Mouse (Mus musculus) testis, adult 2 months (tissue): ENCODE measurements around the gene Alpk1. TPM values are rescaled to one million over a fixed set of nuclear protein-coding genes. Genes with fewer than 3 reads are reported as not detected.

Experiments used
- H3K27ac ChIP-seq: fragments of 200-500 bp; 2 replicates; pipeline ENCODE4 v1.5.1; 2012; ENCODE audit warnings: low read depth, low read length; ENCODE audit not compliant: control insufficient read depth, insufficient read depth
- H3K27me3 ChIP-seq: fragments of 200-500 bp; 2 replicates; pipeline ENCODE4 v1.6.1; 2012; ENCODE audit warnings: mild to moderate bottlenecking, low read length, moderate library complexity; ENCODE audit not compliant: control insufficient read depth, insufficient read depth
- H3K36me3 ChIP-seq: fragments of 200-500 bp; 2 replicates; pipeline ENCODE4 v1.6.1; 2012; ENCODE audit warnings: mild to moderate bottlenecking, low read length; ENCODE audit not compliant: control insufficient read depth, insufficient read depth
- H3K4me1 ChIP-seq: fragments of 200-500 bp; 2 replicates; pipeline ENCODE4 v1.6.1; 2012; ENCODE audit warnings: low read length; ENCODE audit not compliant: control insufficient read depth, insufficient read depth
- H3K4me3 ChIP-seq: fragments of 200-500 bp; 2 replicates; pipeline ENCODE4 v1.5.1; 2012; ENCODE audit warnings: low read depth, mild to moderate bottlenecking, low read length, moderate library complexity, mixed read lengths; ENCODE audit not compliant: control insufficient read depth
- CTCF ChIP-seq: fragments of 200-500 bp; IDR thresholded peaks from 2 replicates; pipeline ENCODE4 v1.5.1; 2012; ENCODE audit warnings: low read depth, mild to moderate bottlenecking, inconsistent platforms, low read length, moderate library complexity; ENCODE audit not compliant: control insufficient read depth, insufficient read depth, insufficient replicate concordance
- POLR2A ChIP-seq: fragments of 200-500 bp; IDR thresholded peaks from 2 replicates; pipeline ENCODE4 v1.6.1; 2012; ENCODE audit warnings: low read depth, mild to moderate bottlenecking, inconsistent platforms, low read length, moderate library complexity; ENCODE audit not compliant: control insufficient read depth
- polyA plus RNA-seq: library from polyadenylated mRNA; depleted of rRNA; stranded (reverse); fragments of >200 nt; gene quantifications from 2 replicates; pipeline ENCODE4 v1.2.3, GENCODE M21; 2012; rRNA removed

The Alpk1 gene
- 3.0 and 3.2 TPM in 2 replicates for polyA plus RNA-seq

GRCm38 (mm10) chr3:127780021-127780644, at the start of gene Alpk1:
Alpk1 (minus strand) TSS chr3:127780527.
- H3K27ac ChIP-seq: peak within 1 kb of the TSS; percentile 19; the same call in 1 of the 2 replicates
- H3K4me1 ChIP-seq: no peaks in the 10 kb centered on the region; the same call in 1 of the 2 replicates
- no peaks in the 10 kb centered on the region for H3K36me3 ChIP-seq
- H3K27me3 ChIP-seq: no peaks in the 10 kb centered on the region
- peak within 1 kb of the TSS; percentile 70 for H3K4me3 ChIP-seq
- TF ChIP-seq CTCF (peak; percentile 49; the same call in 1 of the 2 replicates), POLR2A (no peak)

- TF ChIP-seq CTCF (no peak), POLR2A (no peak)
- H3K27ac ChIP-seq: no peak overlapping the region
Measured at GRCm38 (mm10) chr3:127827123-127827522, 46.8 kb upstream of the Alpk1 start.

GRCm38 (mm10) chr3:127826503-127826902, 46.2 kb upstream of the Alpk1 start:
- H3K4me3 ChIP-seq: no peak overlapping the region
- no peaks in the 10 kb centered on the region for H3K4me1 ChIP-seq
- TF ChIP-seq POLR2A: no peak
- TF ChIP-seq CTCF: no peak
- H3K27me3 ChIP-seq: no peaks in the 10 kb centered on the region
- no peaks in the 10 kb centered on the region for H3K36me3 ChIP-seq
- no peak overlapping the region for H3K27ac ChIP-seq

More at GRCm38 (mm10) chr3:127827123-127827522, 46.8 kb upstream of the Alpk1 start:
- Histone ChIP-seq H3K4me3 (no peak overlapping the region), H3K36me3 (no peaks in the 10 kb centered on the region), H3K4me1 (no peaks in the 10 kb centered on the region), H3K27me3 (no peaks in the 10 kb centered on the region)

- no peak overlapping the region for H3K4me3 ChIP-seq
- TF ChIP-seq POLR2A (no peak), CTCF (no peak)
- H3K4me1 ChIP-seq: no peaks in the 10 kb centered on the region
- no peaks in the 10 kb centered on the region for H3K36me3 ChIP-seq
- no peak overlapping the region for H3K27ac ChIP-seq
- no peaks in the 10 kb centered on the region for H3K27me3 ChIP-seq
Measured at GRCm38 (mm10) chr3:127823886-127824863, 43.8 kb upstream of the Alpk1 start.

- TF ChIP-seq CTCF: no peak
- no peak for TF ChIP-seq POLR2A
- Histone ChIP-seq H3K27me3 (no peaks in the 10 kb centered on the region), H3K4me3 (no peak overlapping the region), H3K36me3 (no peaks in the 10 kb centered on the region), H3K27ac (no peak overlapping the region), H3K4me1 (no peaks in the 10 kb centered on the region)
Measured at GRCm38 (mm10) chr3:127821209-127821608, 40.9 kb upstream of the Alpk1 start.

GRCm38 (mm10) chr3:127820400-127820799, 40.1 kb upstream of the Alpk1 start:
- TF ChIP-seq POLR2A: no peak
- no peak for TF ChIP-seq CTCF
- Histone ChIP-seq H3K27ac (no peak overlapping the region), H3K4me1 (no peaks in the 10 kb centered on the region), H3K36me3 (no peaks in the 10 kb centered on the region), H3K27me3 (no peaks in the 10 kb centered on the region), H3K4me3 (no peak overlapping the region)
